Mouse (Mus musculus): ENCODE measurements around the gene Cc2d2b.
A peak's percentile ranks its signal among the peaks of the same experiment; 100 is the strongest.

Cc2d2b gene

GRCm38 (mm10) chr19:40831416-40832201, 83.1 kb downstream of the Cc2d2b start:
- no peak for DNase-seq (ENCODE audit: low read depth, low spot score)

- no peak for DNase-seq (ENCODE audit: low read depth, low spot score)
Observed at GRCm38 (mm10) chr19:40832361-40832760, 83.8 kb downstream of the Cc2d2b start.

- no peak for DNase-seq (ENCODE audit: low read depth, low spot score)
Observed at GRCm38 (mm10) chr19:40834436-40834835, 85.9 kb downstream of the Cc2d2b start.

GRCm38 (mm10) chr19:40838205-40838604, 89.7 kb downstream of the Cc2d2b start:
- no peak for DNase-seq (ENCODE audit: low read depth, low spot score)

- DNase-seq (ENCODE audit: low read depth, low spot score) = no peak
Observed at GRCm38 (mm10) chr19:40840303-40840702, 91.8 kb downstream of the Cc2d2b start.

GRCm38 (mm10) chr19:40841083-40841482, 92.5 kb downstream of the Cc2d2b start:
- no peak for DNase-seq (ENCODE audit: low read depth, low spot score)

- no peak for DNase-seq (ENCODE audit: low read depth, low spot score)
Observed at GRCm38 (mm10) chr19:40841593-40841992, 93.0 kb downstream of the Cc2d2b start.

- no peak for DNase-seq (ENCODE audit: low read depth, low spot score)
Observed at GRCm38 (mm10) chr19:40844731-40845130, 96.2 kb downstream of the Cc2d2b start.

- no peak for DNase-seq (ENCODE audit: low read depth, low spot score)
Observed at GRCm38 (mm10) chr19:40849391-40849790, 100.8 kb downstream of the Cc2d2b start.

- DNase-seq (ENCODE audit: low read depth, low spot score) = no peak
Observed at GRCm38 (mm10) chr19:40859555-40859954, 111.0 kb downstream of the Cc2d2b start.

- DNase-seq (ENCODE audit: low read depth, low spot score) = no peak
Observed at GRCm38 (mm10) chr19:40868284-40868683, 119.7 kb downstream of the Cc2d2b start.

- DNase-seq (ENCODE audit: low read depth, low spot score) = no peak
Observed at GRCm38 (mm10) chr19:40869425-40870105, 121.0 kb downstream of the Cc2d2b start.

- peak; percentile 94 for DNase-seq (ENCODE audit: low read depth, low spot score)
Observed at GRCm38 (mm10) chr19:40872955-40873665, 124.6 kb downstream of the Cc2d2b start.

All from brain, embryonic 18.5 days (tissue).